Mouse (Mus musculus) cerebellum, postnatal 25 days (tissue): Measurements from ENCODE around the gene Kat2b.
"Not testable (repeated sequence)": the region's sequence is repeated elsewhere in the genome, so short reads cannot be mapped to it uniquely, and the experiment has no call there.

ENCODE experiments used
- DNase-seq, 2 experiments: peaks; one replicate each; pipeline ENCODE4 v3.0.0; 2021; ENCODE audit warnings: mixed read lengths in 2 of 2

The Kat2b gene

GRCm38 (mm10) chr17:53664267-53664666, 97.6 kb downstream of the Kat2b start:
- DNase-seq: no peak

- DNase-seq: no peak
These were observed 98.2 kb downstream of the Kat2b start for GRCm38 (mm10) chr17:53664703-53665382.

DNA sequence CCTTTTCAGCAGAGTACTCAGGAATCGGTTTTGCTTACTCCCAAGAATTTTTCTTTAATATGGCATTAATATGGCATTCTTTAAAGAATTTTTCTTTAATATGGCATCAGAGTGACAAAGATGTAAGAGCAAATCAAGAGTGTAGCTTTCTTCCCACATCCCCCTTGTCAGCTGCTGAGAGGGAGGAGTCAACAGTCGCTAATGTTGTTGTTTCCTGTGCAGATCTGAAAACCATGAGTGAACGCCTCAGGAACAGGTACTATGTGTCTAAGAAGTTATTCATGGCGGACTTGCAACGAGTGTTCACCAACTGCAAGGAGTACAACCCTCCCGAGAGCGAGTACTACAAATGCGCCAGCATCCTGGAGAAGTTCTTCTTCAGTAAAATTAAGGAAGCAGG, 103.8 kb downstream of the Kat2b start:
- no peak for DNase-seq

- DNase-seq: peak; percentile 71 to 77
These were observed 112.1 kb downstream of the Kat2b start for GRCm38 (mm10) chr17:53678716-53679115.

DNA sequence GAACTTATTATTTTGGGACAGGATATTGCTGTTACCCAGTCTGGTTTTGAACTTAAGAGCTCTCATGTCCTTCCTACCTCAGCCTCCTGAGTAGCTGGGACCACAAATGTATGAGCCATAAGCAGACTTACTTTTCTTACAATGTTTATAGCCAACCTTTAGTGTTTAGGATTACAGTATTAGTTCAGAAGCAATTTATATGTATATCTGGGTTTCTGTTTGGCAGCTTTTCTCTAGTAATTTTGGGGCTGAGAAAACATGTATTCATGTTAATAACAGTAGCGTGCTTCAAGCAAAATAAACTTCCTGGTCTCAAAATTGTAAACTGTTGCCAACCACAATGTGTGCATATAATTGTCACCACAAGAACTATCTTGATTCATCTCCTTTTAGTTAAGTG, 121.7 kb downstream of the Kat2b start:
- no peak for DNase-seq

- DNase-seq: peak; percentile 97 to 98
These were observed 122.5 kb downstream of the Kat2b start, which contains the start of gene Sgo1 for GRCm38 (mm10) chr17:53688877-53689802. Gene Sgo1 (minus strand): TSS chr17:53689333.

- no peak for DNase-seq
These were observed 123.3 kb downstream of the Kat2b start for GRCm38 (mm10) chr17:53689946-53690345.

GRCm38 (mm10) chr17:53694039-53694438, 127.4 kb downstream of the Kat2b start:
- peak; percentile 30 to 68 for DNase-seq

GRCm38 (mm10) chr17:53697521-53697920, 130.9 kb downstream of the Kat2b start:
- not testable (repeated sequence) for DNase-seq

DNA sequence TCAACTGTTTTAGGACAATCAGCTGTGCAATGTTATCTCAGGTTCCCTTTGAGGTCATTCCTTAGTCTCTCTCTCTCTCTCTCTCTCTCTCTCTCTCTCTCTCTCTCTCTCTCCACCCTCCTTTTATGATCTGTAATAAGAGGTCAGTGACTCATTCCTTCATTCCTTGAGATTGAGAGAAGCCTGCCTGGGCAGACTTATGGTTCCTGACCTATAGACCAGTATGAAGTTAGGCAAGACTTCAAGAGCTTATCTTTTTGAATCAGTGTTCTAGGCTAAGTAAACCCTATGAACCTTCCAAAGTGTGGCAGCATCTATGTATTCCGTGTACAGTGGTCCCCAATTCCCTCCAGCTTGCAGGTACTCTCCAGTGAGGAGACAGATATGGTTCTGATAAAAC, 147.8 kb downstream of the Kat2b start:
- DNase-seq: no peak

- DNase-seq: peak in 1 of 2 experiments; percentile 28
These were observed 148.5 kb downstream of the Kat2b start for GRCm38 (mm10) chr17:53715161-53715560.

- peak; percentile 19 to 27 for DNase-seq
These were observed 151.8 kb downstream of the Kat2b start for GRCm38 (mm10) chr17:53718474-53718873.

DNA sequence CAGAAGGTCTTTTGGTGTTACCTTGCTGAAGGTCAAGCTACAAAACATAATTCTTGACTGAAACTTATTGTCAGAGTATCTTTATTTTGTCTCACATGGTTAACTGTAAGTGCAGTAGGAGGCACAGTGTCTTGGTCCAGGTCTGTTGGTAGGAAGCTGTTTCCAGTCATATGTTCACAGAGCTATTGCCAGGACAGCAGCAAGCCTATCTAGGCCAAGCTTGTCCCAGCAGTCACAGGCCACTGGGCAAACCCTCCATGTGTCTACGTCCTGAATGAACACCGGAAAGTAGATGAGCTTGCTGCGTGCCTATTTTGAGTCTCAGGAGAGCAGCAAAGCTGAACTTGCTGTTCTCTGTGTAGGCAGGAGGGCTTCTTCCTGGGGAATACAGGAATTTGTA, 152.3 kb downstream of the Kat2b start:
- DNase-seq: peak; percentile 11 to 31
